Mouse (Mus musculus): ENCODE results near the gene Sema4c.

GRCm38 (mm10) chr1:36579974-36580383 is 21.8 kb upstream of the Sema4c start:
- TF ChIP-seq CTCF (conservative IDR thresholded peaks at IDR 0.05; ENCODE audit: insufficient read depth, insufficient read length, low read depth, low read length) (no peak), POLR2A (IDR thresholded peaks at IDR 0.05; ENCODE audit: low read depth, low read length) (no peak)
